Mouse (Mus musculus) E14TG2a.4 (cell line): Measurements from ENCODE around the gene Bcas3.

Source experiments
- CTCF ChIP-seq: conservative IDR thresholded peaks from 2 replicates; pipeline ENCODE4 v1.5.1; 2014; ENCODE audit warnings: low read length
- POU5F1 ChIP-seq: IDR thresholded peaks from 2 replicates; pipeline ENCODE4 v1.6.1; 2014; ENCODE audit warnings: low read length, borderline replicate concordance

DNA sequence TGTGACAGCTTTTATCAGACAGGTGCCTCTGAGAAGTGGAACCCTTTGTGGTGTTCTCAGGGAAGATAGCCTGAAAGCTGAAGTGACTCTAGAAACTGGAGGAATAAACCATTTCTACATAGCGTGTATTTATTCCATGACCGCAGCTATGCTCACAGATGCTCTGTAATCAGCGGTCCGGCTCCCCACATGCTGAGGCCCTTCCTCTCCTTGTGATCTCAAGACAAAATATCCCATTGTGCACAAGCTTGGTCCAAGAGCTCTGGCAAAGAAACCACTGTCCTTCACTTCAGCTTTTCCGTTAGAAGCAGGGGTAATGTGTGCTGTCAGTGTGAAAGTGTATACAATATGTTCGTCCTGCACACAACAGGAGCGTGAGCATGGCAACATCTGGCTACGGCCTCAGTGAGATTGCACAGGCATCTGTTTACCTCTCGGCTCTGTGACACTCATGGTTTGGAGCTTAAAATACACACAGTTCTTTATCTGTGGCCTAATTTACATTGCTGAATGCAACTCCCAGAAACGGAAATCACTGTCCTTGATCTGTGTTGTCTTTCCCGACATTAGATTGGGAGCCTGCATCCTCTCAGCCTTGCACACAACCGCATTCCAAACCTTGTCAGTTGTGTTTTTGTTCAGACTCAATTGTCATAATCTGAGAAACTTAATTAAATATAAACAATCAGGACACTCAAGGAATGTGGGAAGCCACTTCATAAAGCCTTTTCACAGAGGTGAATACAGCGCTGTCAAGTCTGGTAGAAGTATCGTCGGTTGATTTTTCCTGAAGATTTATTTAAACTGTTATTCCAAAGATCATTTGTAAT is 225.1 kb downstream of the Bcas3 start:
- TF ChIP-seq CTCF (no peak), POU5F1 (no peak)
